Mouse (Mus musculus): ENCODE measurements around the gene Cit.

Gene Cit

DNA sequence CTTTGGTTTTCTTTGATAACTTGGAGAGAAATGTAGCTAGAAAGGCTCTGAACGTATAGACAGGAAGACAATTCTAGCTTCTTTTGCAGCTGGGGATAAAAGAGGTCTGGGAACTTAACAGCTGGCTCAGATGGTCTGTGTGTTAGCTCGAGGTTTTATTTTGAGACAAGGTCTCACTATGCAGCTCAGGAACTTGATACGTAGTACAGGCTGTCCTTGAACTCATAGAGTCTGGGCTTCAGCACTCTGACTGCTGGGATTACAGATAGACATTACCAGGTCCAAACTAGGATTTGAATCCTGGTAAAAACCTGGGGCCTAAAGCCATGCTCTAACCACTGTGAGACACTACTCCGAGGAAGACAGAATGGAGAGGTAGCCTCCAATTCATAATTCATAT is 201.2 kb downstream of the Cit start:
- no peak for DNase-seq (ENCODE audit: low read depth)

DNA sequence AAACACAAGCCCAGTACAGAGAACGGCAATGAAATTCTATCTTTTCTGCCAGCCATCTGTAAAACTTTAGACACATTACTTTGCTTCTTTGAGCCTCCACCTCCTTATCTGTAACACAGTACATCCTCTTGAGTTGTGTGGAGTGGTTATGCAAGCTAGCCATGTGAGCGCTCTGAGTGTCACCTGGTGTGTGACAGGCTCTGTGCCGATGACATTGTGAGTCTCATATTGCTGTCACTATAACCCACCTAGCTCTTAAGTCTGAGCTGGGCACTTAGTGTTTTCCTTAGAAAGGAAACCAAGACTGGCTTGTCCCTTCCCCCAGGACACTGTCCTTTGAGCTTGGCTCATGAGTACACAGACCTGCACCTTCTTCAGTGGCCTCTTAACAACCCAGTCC is 203.2 kb downstream of the Cit start:
- DNase-seq (ENCODE audit: low read depth), result no peak

DNA sequence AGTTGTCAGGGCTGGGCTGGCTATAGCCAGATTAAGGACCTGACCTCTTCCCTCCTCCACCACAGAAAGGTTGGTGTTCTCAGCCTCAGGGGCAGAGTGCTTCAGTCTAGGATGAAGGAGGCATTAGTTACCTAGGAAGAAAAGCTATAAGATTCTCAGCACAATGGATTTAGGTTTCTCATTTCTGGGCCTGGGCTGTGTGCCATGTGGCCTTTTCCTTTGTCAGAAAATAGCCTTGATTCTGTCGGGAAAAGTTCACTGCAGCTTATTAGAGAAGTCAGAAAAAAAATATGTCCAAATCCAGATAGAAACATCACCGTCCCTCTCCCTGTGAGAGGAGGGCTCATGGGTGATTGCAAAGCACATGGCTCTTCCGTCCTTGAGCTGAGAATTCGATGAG is 204.7 kb downstream of the Cit start:
- no peak for DNase-seq (ENCODE audit: low read depth)

DNA sequence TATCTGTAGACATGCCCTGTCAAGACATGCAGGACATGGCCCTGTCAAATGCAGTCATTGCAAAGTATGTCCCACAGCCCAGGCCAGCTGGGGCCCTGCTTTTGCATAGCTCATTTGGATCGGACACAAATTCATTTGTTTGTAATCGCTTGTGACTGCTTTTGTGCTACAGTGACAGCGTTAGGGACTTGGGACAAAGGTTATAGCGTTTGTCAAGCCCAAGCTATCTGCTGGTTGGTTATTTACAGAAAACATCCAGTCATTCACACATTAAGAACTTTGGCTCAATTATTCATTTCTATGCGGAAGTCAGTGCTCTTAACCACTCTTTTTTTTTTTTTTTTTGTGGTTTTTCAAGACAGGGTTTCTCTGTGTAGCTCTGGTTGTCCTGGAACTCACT is 207.1 kb downstream of the Cit start:
- DNase-seq (ENCODE audit: low read depth), result no peak

DNA sequence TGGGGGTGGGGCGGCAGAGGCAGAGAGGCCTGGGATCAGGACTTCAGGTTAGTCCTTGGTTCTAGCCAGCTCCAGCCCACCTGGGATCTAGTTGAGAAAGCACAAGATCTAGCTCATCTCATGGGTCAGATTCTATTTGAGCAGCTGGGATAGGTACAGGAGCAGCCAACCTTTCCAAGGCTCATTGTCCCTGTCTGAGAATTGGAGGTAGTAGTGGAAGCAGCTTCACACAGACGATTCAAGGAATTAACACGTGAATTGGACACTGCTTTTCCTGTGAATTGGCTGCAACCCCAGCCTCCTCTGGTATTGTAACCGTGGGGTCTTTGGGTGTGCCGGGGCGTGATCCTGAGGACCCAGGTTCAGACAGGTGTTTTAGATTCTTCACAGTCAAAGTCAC is 207.7 kb downstream of the Cit start:
- no peak for DNase-seq (ENCODE audit: low read depth)
